Mouse (Mus musculus) cortical plate, adult 2 months (tissue): ENCODE data around the gene Arhgap29. TPM values are rescaled to one million over a fixed set of nuclear protein-coding genes. Genes with fewer than 3 reads are reported as not detected.

ENCODE experiments used
- H3K27ac ChIP-seq: fragments of 200-500 bp; 2 replicates; pipeline ENCODE4 v1.5.1; 2012; ENCODE audit warnings: low read length, control low read depth, inconsistent platforms; ENCODE audit not compliant: insufficient read depth
- H3K4me1 ChIP-seq: fragments of 200-500 bp; 2 replicates; pipeline ENCODE4 v1.6.1; 2011; ENCODE audit warnings: low read length; ENCODE audit not compliant: control insufficient read depth, insufficient read depth
- H3K4me3 ChIP-seq: fragments of 200-500 bp; 2 replicates; pipeline ENCODE4 v1.5.1; 2011; ENCODE audit warnings: mild to moderate bottlenecking, low read length, control low read depth; ENCODE audit not compliant: insufficient read depth
- CTCF ChIP-seq: fragments of 200-500 bp; IDR thresholded peaks from 2 replicates; pipeline ENCODE4 v1.5.1; 2011; ENCODE audit warnings: mild to moderate bottlenecking, control low read depth, low read length; ENCODE audit not compliant: insufficient read depth; ENCODE audit errors: extremely low read depth
- POLR2A ChIP-seq: fragments of 200-500 bp; IDR thresholded peaks from 2 replicates; pipeline ENCODE4 v1.6.1; 2011; ENCODE audit warnings: mild to moderate bottlenecking, low read length, control low read depth; ENCODE audit not compliant: insufficient read depth; ENCODE audit errors: extremely low read depth
- polyA plus RNA-seq: library from polyadenylated mRNA; depleted of rRNA; stranded (reverse); fragments of >200 nt; gene quantifications from 2 replicates; pipeline ENCODE4 v1.2.3, GENCODE M21; 2012; rRNA removed

Gene Arhgap29
- 16.1 and 16.8 TPM in 2 replicates for polyA plus RNA-seq

DNA sequence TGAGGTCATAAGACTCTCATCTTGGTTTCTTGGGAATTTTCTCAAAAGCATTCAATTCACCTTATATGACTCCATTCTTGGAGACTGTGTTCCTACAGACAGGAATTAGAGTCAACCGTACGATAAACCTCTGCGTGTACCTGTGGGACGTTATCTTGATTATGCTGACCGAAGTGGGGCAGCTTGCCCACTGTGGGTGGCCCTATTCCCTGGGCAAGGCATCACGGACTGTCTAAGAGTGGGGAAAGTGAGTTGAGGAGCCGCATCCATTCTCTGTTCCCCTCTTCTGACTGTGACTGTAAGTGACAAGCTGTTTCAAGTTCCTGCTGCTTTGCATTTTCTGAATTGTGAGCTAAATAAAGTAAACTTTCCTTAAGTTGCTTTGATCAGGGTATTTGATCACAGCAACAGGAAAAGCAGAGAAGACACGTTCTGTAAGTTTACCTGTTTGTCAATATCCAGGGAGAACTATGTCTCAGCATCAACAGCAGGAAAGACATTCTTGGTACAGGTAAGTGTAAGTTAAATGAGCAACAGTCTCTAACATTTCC lies at the start of gene Arhgap29:
Arhgap29 (plus strand) TSS at position 501 of the 551 bp plus-strand sequence.
- no peak within 1 kb of the TSS for H3K27ac ChIP-seq
- TF ChIP-seq POLR2A (no peak), CTCF (no peak)
- H3K4me1 ChIP-seq, result no peaks in the 10 kb centered on the region
- H3K4me3 ChIP-seq, result peak within 1 kb of the TSS; percentile 44

DNA sequence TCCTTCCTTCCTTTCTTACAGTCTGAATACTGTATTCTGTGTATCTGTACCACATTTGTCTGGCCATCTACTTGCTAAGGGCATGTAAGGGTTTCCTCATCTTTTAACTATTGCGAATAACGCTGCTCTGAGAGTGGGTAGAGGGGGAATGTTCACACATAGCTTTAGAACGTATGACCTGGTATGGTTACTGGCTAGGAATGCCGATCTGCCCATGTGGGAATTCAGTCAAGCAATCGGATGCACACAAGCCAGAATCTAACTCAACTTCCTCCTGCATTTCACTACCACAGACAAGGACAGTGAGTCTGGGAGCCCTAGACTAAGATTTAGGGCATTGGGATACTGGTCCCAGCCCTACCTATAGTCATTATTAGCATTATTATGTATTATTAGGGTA lies 49.6 kb upstream of the Arhgap29 start:
- TF ChIP-seq CTCF (no peak), POLR2A (no peak)
- Histone ChIP-seq H3K27ac (no peak overlapping the region), H3K4me3 (no peak overlapping the region), H3K4me1 (no peaks in the 10 kb centered on the region)

DNA sequence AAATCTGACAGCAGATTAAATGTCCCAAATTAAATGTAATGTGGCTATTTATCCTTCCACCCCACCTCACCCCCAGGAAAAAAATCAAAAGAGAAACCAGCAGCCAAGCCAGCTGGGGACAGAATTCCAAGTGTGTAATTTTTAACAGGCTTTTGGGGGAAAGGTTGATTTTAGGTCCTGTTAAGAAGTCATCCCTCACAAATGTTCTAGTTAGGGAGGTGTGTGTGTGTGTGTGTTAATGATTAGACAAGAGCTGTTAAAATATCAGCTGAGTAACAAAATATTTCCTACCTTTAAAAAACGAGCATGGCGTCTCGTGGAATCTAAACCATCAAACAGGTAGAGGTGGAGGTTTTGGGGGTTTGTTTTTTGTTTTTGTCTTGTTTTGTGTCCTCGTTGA lies 49.1 kb upstream of the Arhgap29 start:
- H3K4me3 ChIP-seq, result no peak overlapping the region
- H3K27ac ChIP-seq, result no peak overlapping the region
- no peak for TF ChIP-seq POLR2A
- TF ChIP-seq CTCF, result no peak
- no peaks in the 10 kb centered on the region for H3K4me1 ChIP-seq

DNA sequence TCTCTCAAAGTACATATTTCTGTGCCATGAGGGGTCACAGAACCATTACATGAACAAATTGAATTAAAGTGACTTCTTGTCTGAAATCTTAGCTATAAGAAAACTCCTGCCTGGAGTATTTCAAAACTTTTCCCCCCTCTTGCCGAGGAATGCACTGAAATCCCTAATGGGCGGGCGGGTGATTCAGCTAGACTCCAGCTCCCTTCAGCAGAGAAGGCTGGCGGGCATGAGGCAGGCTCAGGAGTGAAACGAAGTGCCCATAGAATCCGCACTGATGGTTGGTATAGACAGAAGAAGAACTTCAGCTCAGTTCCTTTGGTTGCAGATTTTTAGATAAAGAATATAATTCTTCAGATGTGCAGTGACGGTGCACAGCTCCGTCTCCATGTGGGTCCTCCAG lies 48.6 kb upstream of the Arhgap29 start:
- no peak for TF ChIP-seq POLR2A
- no peak for TF ChIP-seq CTCF
- Histone ChIP-seq H3K4me1 (no peaks in the 10 kb centered on the region), H3K27ac (no peak overlapping the region), H3K4me3 (no peak overlapping the region)

DNA sequence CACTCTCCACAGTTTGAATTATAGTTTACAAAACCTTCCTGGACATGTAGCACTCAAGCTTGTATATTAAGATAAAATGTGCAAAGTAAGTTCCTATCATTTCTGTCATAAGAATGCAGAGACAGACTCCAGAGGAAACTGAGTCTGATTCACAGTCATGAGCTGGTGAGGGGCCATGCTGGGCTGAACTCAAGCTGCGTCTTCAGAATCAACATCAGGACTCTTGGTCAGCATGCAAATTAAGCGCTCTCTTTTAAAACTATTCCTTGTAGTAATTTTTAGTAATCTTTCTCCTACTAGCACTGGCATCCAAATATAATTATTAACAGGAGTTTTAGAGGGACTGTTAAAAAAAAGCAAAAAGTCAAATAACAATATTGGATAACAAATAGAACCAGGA lies 47.9 kb upstream of the Arhgap29 start:
- no peak for TF ChIP-seq CTCF
- no peak for TF ChIP-seq POLR2A
- Histone ChIP-seq H3K4me1 (no peaks in the 10 kb centered on the region), H3K27ac (no peak overlapping the region), H3K4me3 (no peak overlapping the region)

DNA sequence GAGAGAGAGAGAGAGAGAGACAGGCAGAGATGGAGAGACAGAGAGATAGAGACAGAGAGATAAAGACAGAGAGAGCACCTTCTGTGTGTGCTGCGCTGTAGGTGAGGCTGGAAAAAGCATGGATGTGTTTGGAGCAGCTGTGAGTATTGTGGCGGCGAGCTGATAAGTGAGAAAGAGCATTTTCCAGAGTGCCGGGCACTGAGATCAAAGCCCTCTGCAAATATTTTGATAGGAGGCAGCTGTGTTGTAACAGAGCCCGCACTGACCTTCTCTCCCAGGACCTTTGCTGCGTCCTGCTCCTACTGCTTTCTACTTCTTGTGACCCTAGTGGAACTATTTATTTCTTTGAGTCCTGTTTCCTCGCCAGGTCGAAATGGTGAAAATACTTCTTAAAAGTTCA lies 45.7 kb upstream of the Arhgap29 start:
- H3K27ac ChIP-seq, result no peak overlapping the region
- no peak overlapping the region for H3K4me3 ChIP-seq
- TF ChIP-seq POLR2A (no peak), CTCF (no peak)

DNA sequence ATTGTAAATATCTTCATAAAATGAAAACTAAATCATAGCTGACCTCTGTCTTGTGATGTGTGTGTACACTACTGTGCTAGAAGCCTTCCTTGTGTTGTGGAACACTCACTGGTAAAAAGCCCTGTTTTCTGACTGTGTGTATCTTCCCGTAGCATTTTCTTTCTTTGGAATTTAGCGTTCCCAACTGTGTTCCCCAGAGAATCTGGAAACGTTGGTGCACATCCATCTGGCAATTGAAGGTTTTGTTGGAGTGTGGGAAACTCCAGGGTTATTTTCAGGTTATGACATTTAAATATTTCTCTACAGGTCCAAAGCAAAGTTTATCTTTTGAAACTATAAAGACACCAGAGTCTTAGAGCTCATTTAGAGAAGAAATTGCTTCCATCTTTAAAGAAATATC lies 43.2 kb upstream of the Arhgap29 start:
- H3K4me3 ChIP-seq, result no peak overlapping the region
- H3K27ac ChIP-seq, result no peak overlapping the region
- no peaks in the 10 kb centered on the region for H3K4me1 ChIP-seq
- TF ChIP-seq POLR2A (no peak), CTCF (no peak)

More for the DNA sequence above, 45.7 kb upstream of the Arhgap29 start:
- no peaks in the 10 kb centered on the region for H3K4me1 ChIP-seq

DNA sequence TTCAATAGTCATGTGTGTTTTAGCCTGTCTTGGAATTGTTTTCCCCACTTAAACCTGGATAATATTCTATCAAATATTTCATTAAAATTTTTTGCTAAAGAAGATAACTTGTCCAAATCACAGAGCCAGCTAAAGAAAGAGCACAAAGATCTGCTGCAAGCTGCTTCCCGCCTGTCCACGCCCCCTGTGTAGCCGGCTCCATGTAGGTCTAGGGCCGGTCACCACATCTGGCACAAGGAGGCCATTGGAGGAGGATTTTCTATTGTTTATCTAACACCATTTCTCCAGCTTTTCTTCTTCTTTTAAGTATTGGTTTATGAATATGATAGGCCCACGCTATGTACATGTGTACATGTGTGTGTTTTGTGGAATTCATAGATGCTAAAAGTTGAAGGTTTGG lies 38.9 kb upstream of the Arhgap29 start:
- Histone ChIP-seq H3K27ac (0 out of 2 replicates have a peak overlapping the region, but pooled peaks have one; percentile 19), H3K4me1 (no peaks in the 10 kb centered on the region), H3K4me3 (no peak overlapping the region)
- TF ChIP-seq POLR2A, result no peak
- no peak for TF ChIP-seq CTCF

DNA sequence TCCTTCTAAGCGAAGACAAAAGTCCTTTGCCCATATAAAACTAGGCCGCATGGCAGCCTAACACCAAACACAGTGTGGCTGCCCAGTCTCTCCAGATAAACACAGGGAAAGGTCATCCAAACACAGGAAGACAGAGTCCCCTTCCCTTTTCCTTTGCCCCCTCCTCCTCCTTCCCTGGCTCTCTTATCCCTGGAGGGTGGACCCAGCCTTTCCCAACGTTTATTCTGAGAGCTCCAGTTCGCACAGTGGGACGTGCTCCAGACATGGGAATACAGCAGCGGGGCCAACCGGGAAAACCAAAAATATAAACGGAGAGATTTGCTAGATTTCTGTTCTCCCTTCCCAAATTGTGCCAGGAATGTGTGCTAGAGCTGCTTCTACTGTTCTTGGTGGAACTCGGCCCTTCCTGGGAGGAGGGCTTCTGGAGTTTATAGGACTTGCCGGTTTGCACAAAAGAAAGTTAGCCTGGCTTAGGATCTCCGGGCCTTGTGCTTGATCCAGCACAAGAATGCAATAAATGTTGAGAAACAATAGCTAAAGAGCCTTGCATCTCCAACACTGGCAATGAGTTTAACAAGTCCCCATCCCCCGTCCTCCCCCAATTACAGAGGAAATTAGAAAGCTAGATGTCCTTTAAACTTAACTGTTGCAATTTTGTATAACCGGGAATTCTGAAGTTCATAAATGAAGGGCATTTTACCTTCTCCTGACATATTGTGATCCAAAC lies 37.7 kb upstream of the Arhgap29 start:
- H3K4me1 ChIP-seq, result no peaks in the 10 kb centered on the region
- peak overlapping the region; percentile 93 for H3K27ac ChIP-seq
- TF ChIP-seq CTCF, result no peak
- TF ChIP-seq POLR2A, result no peak
- no peak overlapping the region for H3K4me3 ChIP-seq

DNA sequence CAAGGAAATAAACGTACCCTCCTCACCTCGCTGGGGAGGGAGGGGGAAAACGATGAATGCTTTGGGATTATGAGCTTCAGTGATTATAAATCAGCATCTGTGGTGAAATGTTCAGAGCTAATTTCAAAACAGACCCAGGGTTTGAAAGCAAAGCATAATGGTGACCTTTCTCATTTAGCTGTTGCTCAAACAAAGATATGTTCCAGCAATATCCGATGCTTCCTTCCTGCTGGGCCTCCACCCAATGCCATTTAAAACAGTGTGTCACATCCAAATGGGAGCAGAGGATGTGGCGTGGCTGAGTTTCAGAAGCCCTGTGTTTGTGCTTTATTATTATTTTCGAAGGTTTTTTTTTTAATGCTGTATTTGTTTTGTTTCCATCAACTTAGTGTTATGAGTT lies 37.1 kb upstream of the Arhgap29 start:
- Histone ChIP-seq H3K4me3 (no peak overlapping the region), H3K27ac (peak overlapping the region; percentile 93), H3K4me1 (no peaks in the 10 kb centered on the region)
- TF ChIP-seq CTCF (no peak), POLR2A (no peak)
